Mouse (Mus musculus): ENCODE results near the gene Rd3. TPM values are rescaled to one million over a fixed set of nuclear protein-coding genes. Genes with fewer than 3 reads are reported as not detected.

The Rd3 gene
- polyA plus RNA-seq, 1 experiment from 2014 or later, result 4.0 TPM

DNA sequence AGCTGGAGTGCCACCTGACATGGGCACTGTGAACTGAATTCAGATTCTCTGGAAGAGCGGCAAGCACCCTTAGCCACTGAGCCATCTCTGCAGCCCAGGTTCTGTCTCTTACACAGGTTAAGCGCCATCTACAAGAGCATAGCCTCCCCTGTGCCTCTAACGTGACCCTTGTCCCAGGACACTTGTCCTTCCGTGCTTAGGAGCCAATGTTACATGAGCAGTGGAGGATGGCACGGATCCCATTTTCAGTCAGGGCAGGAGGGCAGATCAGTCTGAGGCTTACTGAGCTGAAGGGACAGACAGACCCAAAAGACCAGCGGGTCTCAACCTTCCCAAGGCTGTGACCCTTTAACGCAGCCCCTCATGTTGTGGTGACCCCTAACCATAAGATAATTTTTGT is 18.7 kb downstream of the Rd3 start:
- H3K4me2 ChIP-seq, result no peak overlapping the region
- no peaks in the 10 kb centered on the region for H3K9me3 ChIP-seq
- ATAC-seq (ENCODE audit: low FRiP score, low read depth), result no peak
- no peaks in the 10 kb centered on the region for H3K27me3 ChIP-seq
- WGBS, result 91% methylated on average over 7 of the region's 7 CpGs
- H3K36me3 ChIP-seq, result no peaks in the 10 kb centered on the region
- no peak overlapping the region for H3K9ac ChIP-seq
- H3K4me3 ChIP-seq, result no peak overlapping the region
- no peaks in the 10 kb centered on the region for H3K4me1 ChIP-seq (replicated peaks)
- no peak overlapping the region for H3K27ac ChIP-seq (replicated peaks)

DNA sequence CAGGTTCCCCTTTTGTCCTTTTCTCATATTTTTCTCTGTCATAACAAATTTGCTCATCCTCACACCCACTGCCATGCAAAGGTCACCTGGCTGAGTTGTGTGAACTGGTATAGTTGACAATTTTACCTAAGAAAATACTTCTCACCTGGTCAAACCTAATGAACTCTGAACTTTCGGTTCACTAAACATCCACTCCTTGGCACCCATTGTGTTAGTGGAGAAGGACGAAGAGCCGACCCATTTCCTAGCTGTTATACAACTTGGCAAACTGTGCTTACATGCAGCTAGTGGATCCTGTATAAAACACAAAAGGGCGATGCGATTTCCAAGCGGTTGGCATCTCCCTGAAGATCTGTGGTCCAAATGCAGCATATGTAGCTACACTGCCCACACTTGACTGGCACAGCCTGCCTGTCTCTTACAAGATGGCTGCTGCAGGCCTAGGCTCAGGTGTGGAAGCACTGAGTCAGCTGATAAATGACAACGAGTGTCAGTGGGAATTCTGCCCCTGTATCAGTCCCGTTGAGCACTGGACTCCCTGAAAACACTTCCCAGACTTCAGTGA is 19.5 kb downstream of the Rd3 start:
- no peaks in the 10 kb centered on the region for H3K9me3 ChIP-seq
- no peaks in the 10 kb centered on the region for H3K4me1 ChIP-seq (replicated peaks)
- H3K4me3 ChIP-seq, result no peak overlapping the region
- H3K27ac ChIP-seq (replicated peaks), result no peak overlapping the region
- 90% methylated on average over 8 of the region's 8 CpGs for WGBS
- H3K4me2 ChIP-seq, result no peak overlapping the region
- ATAC-seq (ENCODE audit: low FRiP score, low read depth), result no peak
- H3K9ac ChIP-seq, result no peak overlapping the region
- no peaks in the 10 kb centered on the region for H3K36me3 ChIP-seq
- no peaks in the 10 kb centered on the region for H3K27me3 ChIP-seq

DNA sequence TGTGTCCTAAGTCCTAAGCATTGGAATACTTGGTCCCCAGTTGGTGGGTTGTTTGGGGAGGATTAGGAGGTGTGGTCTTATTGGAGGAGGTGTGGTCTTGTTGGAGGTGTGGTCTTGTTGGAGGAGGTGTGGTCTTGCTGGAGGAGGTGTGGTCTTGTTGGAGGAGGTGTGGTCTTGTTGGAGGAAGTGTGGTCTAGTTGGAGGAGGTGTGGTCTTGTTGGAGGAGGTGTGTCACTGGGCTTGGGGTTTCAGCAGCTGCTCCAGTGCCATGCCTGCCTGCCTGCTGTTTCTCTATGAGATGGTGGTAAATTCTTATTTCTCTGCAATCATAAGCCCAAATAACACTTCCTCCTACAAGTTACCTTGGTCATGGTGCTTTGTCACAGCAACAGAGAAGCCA is 21.9 kb downstream of the Rd3 start:
- H3K36me3 ChIP-seq, result no peaks in the 10 kb centered on the region
- no peak overlapping the region for H3K4me3 ChIP-seq
- no peaks in the 10 kb centered on the region for H3K4me1 ChIP-seq (replicated peaks)
- H3K4me2 ChIP-seq, result no peak overlapping the region
- H3K27me3 ChIP-seq, result no peaks in the 10 kb centered on the region
- no peaks in the 10 kb centered on the region for H3K9me3 ChIP-seq
- no peak overlapping the region for H3K9ac ChIP-seq
- no peak for ATAC-seq (ENCODE audit: low FRiP score, low read depth)
- H3K27ac ChIP-seq (replicated peaks), result no peak overlapping the region

Small RNA genes within 50 kb of the gene (microRNA-seq; reads per million reads assigned to microRNA genes)
- gene Mir3473c, result not detected

Other genes starting within 250 kb of the Rd3 start
- gene Nek2, start 155.9 kb upstream of the Rd3 start, polyA plus RNA-seq (2015; fragmentation: Nextera tagmentation; extraction: Ambion mirVana), result 8.6 and 11.1 TPM in 2 replicates
- 4.2 and 4.5 TPM in 2 replicates for gene Slc30a1, start 70.6 kb upstream of the Rd3 start, polyA plus RNA-seq (2015; fragmentation: Nextera tagmentation; extraction: Ambion mirVana)
- gene Traf5, start 115.2 kb downstream of the Rd3 start, polyA plus RNA-seq (2015; fragmentation: Nextera tagmentation; extraction: Ambion mirVana), result 1.7 and 3.3 TPM in 2 replicates
- gene Rcor3, start 160.7 kb downstream of the Rd3 start, polyA plus RNA-seq (2015; fragmentation: Nextera tagmentation; extraction: Ambion mirVana), result 32.9 and 41.8 TPM in 2 replicates
- gene Kcnh1, start 213.4 kb downstream of the Rd3 start, polyA plus RNA-seq (2015; fragmentation: Nextera tagmentation; extraction: Ambion mirVana), result 3.3 and 3.6 TPM in 2 replicates